Mouse (Mus musculus) cerebellum, postnatal 25 days (tissue): Measurements from ENCODE around the gene Avl9.

ENCODE experiments used
- DNase-seq, 2 experiments: peaks; one replicate each; pipeline ENCODE4 v3.0.0; 2021; ENCODE audit warnings: mixed read lengths in 2 of 2

The Avl9 gene

GRCm38 (mm10) chr6:56796232-56796631 lies 81.5 kb downstream of the Avl9 start:
- no peak for DNase-seq

GRCm38 (mm10) chr6:56796668-56797141 lies 82.0 kb downstream of the Avl9 start:
- DNase-seq, result peak in 1 of 2 experiments; percentile 47

GRCm38 (mm10) chr6:56797311-56798151 lies 82.8 kb downstream of the Avl9 start, which contains the start of gene Kbtbd2:
Gene Kbtbd2, minus strand, starts transcription at chr6:56797813.
- DNase-seq, result peak; percentile 97 to 98

GRCm38 (mm10) chr6:56798152-56798465 lies 83.4 kb downstream of the Avl9 start:
- DNase-seq, result no peak

- no peak for DNase-seq
Observed at GRCm38 (mm10) chr6:56805026-56805425, 90.3 kb downstream of the Avl9 start.

GRCm38 (mm10) chr6:56806195-56806594 lies 91.5 kb downstream of the Avl9 start:
- DNase-seq, result no peak

- DNase-seq, result peak; percentile 19 to 53
Observed at GRCm38 (mm10) chr6:56808656-56809055, 94.0 kb downstream of the Avl9 start.
